Mouse (Mus musculus): Measurements from ENCODE around the gene Cdkn1a.

DNA sequence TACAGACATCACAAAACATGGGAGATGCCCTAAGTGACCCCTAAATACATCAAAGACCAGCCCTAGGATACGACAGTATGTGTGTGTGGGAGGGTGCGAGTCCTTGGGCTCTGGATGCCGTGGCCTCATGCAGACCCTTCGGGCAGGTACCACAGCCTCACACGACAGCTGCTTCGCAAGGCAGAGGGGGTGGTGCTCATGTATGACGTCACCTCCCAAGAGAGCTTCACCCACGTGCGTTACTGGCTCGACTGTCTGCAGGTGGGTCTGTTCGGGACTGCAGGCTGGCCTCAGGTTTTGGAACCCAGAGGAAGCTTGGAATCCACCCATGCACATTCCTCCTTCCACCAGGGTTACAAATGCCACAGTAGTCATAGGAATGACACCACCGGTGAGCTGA lies 54.3 kb downstream of the Cdkn1a start:
- TF ChIP-seq POLR2A (IDR thresholded peaks at IDR 0.05; ENCODE audit: low read depth, low read length), result no peak
- no peak for TF ChIP-seq CTCF (IDR thresholded peaks at IDR 0.05; ENCODE audit: extremely low read depth, insufficient read depth, insufficient read length, insufficient replicate concordance)

Measured in spleen, adult 2 months (tissue).